Mouse (Mus musculus) urinary bladder, postnatal 36 days (tissue): ENCODE results near the gene Slc22a8.

Experiments
- DNase-seq, 2 experiments: peaks; one replicate each; pipeline ENCODE4 v3.0.0; 2022; ENCODE audit warnings: low spot score in 2 of 2, mixed read lengths in 1 of 2

Slc22a8 gene

GRCm38 (mm10) chr19:8590954-8591353 lies at the start of gene Slc22a8:
TSS of gene Slc22a8 (plus strand) at chr19:8591254.
- DNase-seq = no peak

GRCm38 (mm10) chr19:8558897-8559296 lies 32.2 kb upstream of the Slc22a8 start:
- DNase-seq = no peak

GRCm38 (mm10) chr19:8564021-8564420 lies 27.0 kb upstream of the Slc22a8 start:
- DNase-seq = no peak

- DNase-seq = no peak
Measured at GRCm38 (mm10) chr19:8564469-8564868, 26.6 kb upstream of the Slc22a8 start.

- DNase-seq = no peak
Measured at GRCm38 (mm10) chr19:8565262-8565661, 25.8 kb upstream of the Slc22a8 start.

GRCm38 (mm10) chr19:8565985-8566384 lies 25.1 kb upstream of the Slc22a8 start:
- DNase-seq = no peak

GRCm38 (mm10) chr19:8567104-8567880 lies 23.8 kb upstream of the Slc22a8 start:
- peak in 1 of 2 experiments; percentile 17 for DNase-seq

GRCm38 (mm10) chr19:8569453-8569863 lies 21.6 kb upstream of the Slc22a8 start:
- DNase-seq = no peak

GRCm38 (mm10) chr19:8570341-8571040 lies 20.6 kb upstream of the Slc22a8 start:
- no peak for DNase-seq

- no peak for DNase-seq
Measured at GRCm38 (mm10) chr19:8571746-8572145, 19.3 kb upstream of the Slc22a8 start.

GRCm38 (mm10) chr19:8572485-8572884 lies 18.6 kb upstream of the Slc22a8 start:
- DNase-seq = no peak

- no peak for DNase-seq
Measured at GRCm38 (mm10) chr19:8577432-8577831, 13.6 kb upstream of the Slc22a8 start.

- DNase-seq = peak; percentile 35 to 40
Measured at GRCm38 (mm10) chr19:8578293-8578969, 12.6 kb upstream of the Slc22a8 start.

GRCm38 (mm10) chr19:8578970-8579342 lies 12.1 kb upstream of the Slc22a8 start:
- DNase-seq = no peak

- DNase-seq = no peak
Measured at GRCm38 (mm10) chr19:8585298-8585697, 5.8 kb upstream of the Slc22a8 start.

GRCm38 (mm10) chr19:8585899-8586298 lies 5.2 kb upstream of the Slc22a8 start:
- DNase-seq = no peak

GRCm38 (mm10) chr19:8586350-8586749 lies 4.7 kb upstream of the Slc22a8 start:
- DNase-seq = no peak

GRCm38 (mm10) chr19:8587315-8587714 lies 3.7 kb upstream of the Slc22a8 start:
- DNase-seq = no peak

GRCm38 (mm10) chr19:8592155-8592554 lies 1.1 kb downstream of the Slc22a8 start:
- no peak for DNase-seq

- no peak for DNase-seq
Measured at GRCm38 (mm10) chr19:8592873-8593408, 1.9 kb downstream of the Slc22a8 start.

GRCm38 (mm10) chr19:8593833-8594232 lies 2.8 kb downstream of the Slc22a8 start:
- no peak for DNase-seq

- DNase-seq = no peak
Measured at GRCm38 (mm10) chr19:8594518-8594917, 3.5 kb downstream of the Slc22a8 start.
